Mouse (Mus musculus) spleen, adult 2 months (tissue): ENCODE results near the gene Wdr78.

ENCODE experiments used
- CTCF ChIP-seq: fragments of 200-500 bp; IDR thresholded peaks from 2 replicates; pipeline ENCODE4 v1.5.1; 2011; ENCODE audit warnings: mild to moderate bottlenecking, inconsistent platforms; ENCODE audit not compliant: insufficient read depth, insufficient read length, insufficient replicate concordance; ENCODE audit errors: extremely low read depth
- POLR2A ChIP-seq: fragments of 200-500 bp; IDR thresholded peaks from 2 replicates; pipeline ENCODE4 v1.6.1; 2011; ENCODE audit warnings: low read depth, low read length, inconsistent platforms

DNA sequence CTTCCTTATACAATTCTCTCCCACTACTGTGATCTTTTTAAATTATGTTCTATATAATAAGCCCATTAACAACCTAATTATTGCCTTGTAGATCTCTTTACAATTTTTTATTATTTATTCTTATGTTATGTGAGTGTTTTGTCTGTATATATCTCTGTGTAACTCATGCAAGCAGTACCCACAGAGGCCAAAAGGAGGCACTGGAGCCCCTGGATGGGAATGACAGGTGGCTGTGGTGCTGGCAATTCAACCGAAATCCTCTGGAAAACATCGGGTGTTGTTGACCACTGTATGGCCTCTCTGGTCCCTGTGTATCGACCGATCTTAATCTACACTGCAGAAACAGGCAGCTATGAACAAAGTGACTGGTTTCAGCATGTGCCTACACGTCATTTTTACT lies 29.1 kb downstream of the Wdr78 start:
- TF ChIP-seq POLR2A = no peak
- TF ChIP-seq CTCF = no peak
